Mouse (Mus musculus): ENCODE results near the gene Wfikkn2. TPM values are rescaled to one million over a fixed set of nuclear protein-coding genes. Genes with fewer than 3 reads are reported as not detected.

Gene Wfikkn2
- total RNA-seq, 2 experiments from 2014 or later, result 0.46 to 1.3 TPM

GRCm38 (mm10) chr11:94196311-94196710 lies 49.5 kb downstream of the Wfikkn2 start:
- DNase-seq, result no peak

- DNase-seq, result peak in 1 of 2 experiments; percentile 53
Observed at GRCm38 (mm10) chr11:94193109-94193508, 52.7 kb downstream of the Wfikkn2 start.

- no peak for DNase-seq
Observed at GRCm38 (mm10) chr11:94190665-94191064, 55.1 kb downstream of the Wfikkn2 start.

GRCm38 (mm10) chr11:94189579-94189978 lies 56.2 kb downstream of the Wfikkn2 start:
- peak; percentile 58 to 65 for DNase-seq

Other genes starting within 250 kb of the Wfikkn2 start
- gene Spag9, start 249.9 kb downstream of the Wfikkn2 start, total RNA-seq (2021), result 100 to 1,000 TPM; 108 to 117 TPM
- 100 to 1,000 TPM; 290 to 355 TPM for gene Tob1, start 34.6 kb downstream of the Wfikkn2 start, total RNA-seq (2021)
- gene Gm21885, start 35.9 kb upstream of the Wfikkn2 start, total RNA-seq (2021), result not detected
- 10 to 100 TPM; 59.5 to 69.8 TPM for gene Luc7l3, start 76.0 kb upstream of the Wfikkn2 start, total RNA-seq (2021)
- gene Ankrd40, start 82.0 kb upstream of the Wfikkn2 start, total RNA-seq (2021), result 100 to 1,000 TPM; 132 to 151 TPM
- 1 to 10 TPM; 3.8 to 7.4 TPM for gene Abcc3, start 147.0 kb upstream of the Wfikkn2 start, total RNA-seq (2021)
- 1 to 10 TPM in 1 of 2 experiments, under 1 TPM in 1; 0.50 to 1.1 TPM for gene Cacna1g, start 228.2 kb upstream of the Wfikkn2 start, total RNA-seq (2021)
- gene Spata20, start 240.2 kb upstream of the Wfikkn2 start, total RNA-seq (2021), result not detected